Mouse (Mus musculus) T-helper 17 cell (primary cell): ENCODE results near the gene Lrp6.

Experiments
- in situ Hi-C, 2 experiments: fragments of 300-600 bp; cut with MboI, MseI; formaldehyde crosslinking; loops; 1 replicate in 1 of 2; 2 replicates in 1 of 2; pipeline ENCODE4 v1.15.1; 2025; ENCODE audit warnings: high pct_unique_total_duplicates in 2 of 2

Gene Lrp6

DNA sequence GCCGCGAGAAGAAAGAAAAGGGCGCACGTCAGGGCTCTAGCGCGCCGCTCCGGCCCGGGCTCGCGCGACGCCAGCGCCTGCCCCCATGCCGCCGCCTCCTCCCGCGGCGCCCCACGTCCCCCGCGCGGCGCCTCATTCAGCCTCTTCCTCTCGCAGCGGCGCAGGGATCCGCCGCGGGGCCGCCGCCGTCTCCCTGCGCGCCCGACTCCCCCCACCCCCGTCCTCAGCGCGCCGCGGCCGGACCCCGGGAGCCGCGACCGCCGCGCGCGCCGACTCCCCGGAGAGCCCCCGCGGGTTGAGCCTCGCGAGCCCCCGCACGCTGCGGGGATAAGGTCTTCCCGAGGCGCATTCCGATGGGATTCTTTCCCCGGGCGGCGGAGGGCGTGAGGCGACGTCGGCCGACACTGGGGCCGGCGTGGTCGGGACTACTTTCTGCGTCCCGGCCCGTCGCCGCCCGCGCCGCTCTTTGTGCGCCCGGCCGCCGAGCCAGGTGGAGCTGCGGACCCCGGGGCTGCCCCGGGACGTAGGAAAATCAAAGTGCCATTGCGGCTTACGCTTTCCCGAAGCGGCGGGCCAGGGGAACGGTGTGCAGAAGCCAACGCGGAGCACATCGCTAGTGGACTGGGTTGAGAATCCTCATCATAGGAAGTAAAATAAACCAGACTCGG lies at the start of gene Lrp6:
Gene Lrp6 (minus strand): TSS at position 148 of the 668 bp plus-strand sequence.
- in situ Hi-C loops, result no loop called here

- in situ Hi-C loops, result loop anchor here (5.0 to 25.0 kb wide), 4 partner anchors 183 to 910 kb away; no protein-coding TSS in a partner anchor
Measured at GRCm38 (mm10) chr6:134614723-134615648, 48.2 kb upstream of the Lrp6 start.

DNA sequence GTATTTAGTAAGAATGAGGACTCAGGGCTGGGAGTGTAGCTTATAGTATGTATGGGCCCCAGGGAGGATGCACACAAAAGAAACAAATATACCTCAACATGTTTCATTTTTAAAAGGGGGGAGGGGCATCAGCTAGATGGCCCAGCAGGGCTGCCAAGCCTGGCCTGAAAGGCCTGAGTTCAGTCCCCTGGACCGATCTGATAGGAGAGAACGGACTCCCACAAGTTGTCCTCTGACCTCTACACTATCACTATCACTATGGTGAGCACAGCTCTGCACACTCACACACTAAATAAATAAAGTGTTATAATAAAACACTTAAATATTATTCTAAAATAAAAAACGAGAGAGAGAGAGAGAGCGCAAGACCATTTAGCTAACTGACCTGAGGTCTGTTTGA lies 47.6 kb upstream of the Lrp6 start:
- in situ Hi-C loops, result loop anchor here (10.0 to 25.0 kb wide), 3 partner anchors 652 to 910 kb away; no protein-coding TSS in a partner anchor

DNA sequence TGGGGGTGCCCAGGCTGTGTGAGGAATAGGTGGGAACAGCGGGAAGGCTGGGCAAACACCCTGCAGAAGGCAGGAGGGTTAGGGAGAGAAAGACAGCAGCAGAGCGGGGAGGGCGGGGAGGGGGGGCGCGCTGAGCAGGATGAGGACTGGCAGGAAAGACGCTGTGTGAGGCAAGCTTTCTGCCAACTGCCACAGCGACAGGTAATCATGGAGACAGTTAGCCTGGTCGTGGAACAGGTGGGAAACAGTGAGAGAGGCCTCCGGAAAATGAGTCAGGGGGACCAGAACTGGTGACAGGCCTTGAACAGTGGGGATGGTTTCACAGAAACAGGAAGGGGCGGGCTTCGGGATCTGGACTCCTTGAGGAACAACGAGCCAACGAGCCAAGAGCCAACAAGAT lies 45.1 kb upstream of the Lrp6 start:
- in situ Hi-C loops, result loop anchor here (10.0 to 25.0 kb wide), 3 partner anchors 650 to 907 kb away; no protein-coding TSS in a partner anchor

DNA sequence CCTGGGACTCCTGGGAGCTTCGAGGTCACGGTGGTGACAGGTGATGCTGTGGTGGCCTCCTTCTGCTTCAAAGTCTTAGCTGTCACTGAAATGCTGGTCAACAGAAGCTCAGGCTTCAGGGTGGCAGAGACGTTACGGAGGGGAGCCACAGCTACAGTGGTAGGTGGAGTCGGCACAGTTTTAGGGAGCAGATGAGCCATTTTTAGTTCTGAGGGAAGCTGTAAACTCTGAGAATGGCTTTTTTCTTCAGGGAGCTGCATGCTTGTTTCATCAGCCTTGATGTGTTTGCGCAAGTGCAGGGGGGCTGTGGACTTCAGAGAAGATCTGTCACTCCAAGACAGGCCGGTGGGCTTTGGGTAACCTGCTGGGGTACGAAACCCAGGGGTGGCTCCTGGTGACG lies 43.6 kb upstream of the Lrp6 start:
- in situ Hi-C loops, result loop anchor here (10.0 to 25.0 kb wide), 3 partner anchors 648 to 906 kb away; no protein-coding TSS in a partner anchor

GRCm38 (mm10) chr6:134606949-134607746 lies 40.4 kb upstream of the Lrp6 start:
- in situ Hi-C loops, result loop anchor here (5.0 to 25.0 kb wide), 4 partner anchors 175 to 895 kb away; no protein-coding TSS in a partner anchor

GRCm38 (mm10) chr6:134606540-134606939 lies 39.8 kb upstream of the Lrp6 start:
- in situ Hi-C loops, result loop anchor here (5.0 to 25.0 kb wide), 4 partner anchors 174 to 894 kb away; no protein-coding TSS in a partner anchor

GRCm38 (mm10) chr6:134605196-134605595 lies 38.4 kb upstream of the Lrp6 start:
- in situ Hi-C loops, result loop anchor here (5.0 to 25.0 kb wide), 4 partner anchors 173 to 893 kb away; no protein-coding TSS in a partner anchor

DNA sequence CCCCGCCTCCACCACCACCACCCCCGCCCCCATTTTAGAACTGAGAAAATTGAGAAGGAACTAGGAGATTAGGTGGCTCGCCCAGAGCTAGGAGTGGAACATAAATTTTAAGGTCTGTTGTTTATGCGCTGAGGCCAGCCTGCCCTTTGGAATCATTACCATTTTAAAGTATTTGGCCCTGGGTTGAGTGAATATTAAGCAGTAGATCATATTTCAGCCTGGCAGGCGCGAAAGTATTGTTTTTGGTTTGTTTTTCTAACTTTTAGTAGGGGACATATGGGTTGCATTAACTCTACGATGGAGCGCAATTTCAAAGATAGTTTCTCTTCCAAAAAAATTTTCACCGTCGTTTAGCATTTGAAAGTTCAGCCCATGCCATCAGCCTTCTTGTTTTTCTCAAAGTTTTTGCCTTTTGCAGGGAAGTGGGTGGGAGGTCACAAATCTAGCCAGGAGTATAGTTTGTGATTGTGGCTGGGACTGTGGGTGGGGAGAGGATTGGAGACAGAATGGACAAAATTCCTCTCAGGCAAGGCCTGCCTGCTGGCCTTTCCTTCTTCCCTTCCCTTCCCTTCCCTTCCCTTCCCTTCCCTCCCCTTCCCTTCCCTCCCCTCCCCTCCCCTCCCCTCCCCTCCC lies 35.7 kb upstream of the Lrp6 start:
- in situ Hi-C loops, result loop anchor here (25.0 kb wide), 2 partner anchors 640 to 890 kb away; no protein-coding TSS in a partner anchor

DNA sequence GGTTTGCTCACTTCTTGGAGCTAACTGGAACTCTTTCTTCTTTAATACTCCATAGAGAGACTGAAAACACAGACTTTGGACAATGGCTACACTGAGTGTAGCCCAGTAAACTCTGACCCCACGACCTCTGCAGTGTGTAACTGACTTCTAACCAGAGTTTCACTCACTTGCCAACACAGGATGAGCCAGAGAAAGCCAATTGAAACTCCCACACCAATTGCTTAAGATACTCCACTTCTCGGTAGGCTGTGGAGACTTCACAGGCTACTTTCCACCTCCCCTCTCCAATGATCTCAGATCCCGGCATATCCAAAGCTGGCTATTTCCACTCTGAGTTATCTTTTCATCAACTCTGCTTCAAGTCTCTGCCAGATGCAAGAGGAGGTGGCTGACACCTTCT lies 35.0 kb upstream of the Lrp6 start:
- in situ Hi-C loops, result loop anchor here (25.0 kb wide), 2 partner anchors 639 to 889 kb away; no protein-coding TSS in a partner anchor

GRCm38 (mm10) chr6:134601130-134601529 lies 34.4 kb upstream of the Lrp6 start:
- in situ Hi-C loops, result loop anchor here (25.0 kb wide), 2 partner anchors 639 to 889 kb away; no protein-coding TSS in a partner anchor

DNA sequence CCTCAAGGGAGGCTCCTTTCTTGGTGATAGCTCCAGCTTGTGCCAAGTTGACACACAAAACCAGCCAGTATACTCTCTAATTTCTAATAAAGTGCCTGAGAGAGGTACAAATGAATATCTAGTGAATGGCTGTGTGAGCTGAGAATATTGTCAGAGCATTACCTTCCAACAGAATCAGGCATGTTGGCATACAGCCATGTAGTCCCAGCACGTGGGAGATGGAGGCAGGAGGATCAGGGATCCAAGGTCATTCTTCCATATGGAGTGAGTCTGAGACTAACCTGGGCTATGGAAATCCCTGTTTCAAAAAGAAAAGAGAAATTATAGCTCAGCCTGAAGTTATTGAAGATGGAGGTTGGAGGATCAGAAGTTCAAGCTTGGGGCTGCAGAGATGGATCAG lies 32.5 kb upstream of the Lrp6 start:
- in situ Hi-C loops, result loop anchor here in 1 of 2 experiments (25.0 kb wide), 1 partner anchor 1638 kb away; no protein-coding TSS in a partner anchor

DNA sequence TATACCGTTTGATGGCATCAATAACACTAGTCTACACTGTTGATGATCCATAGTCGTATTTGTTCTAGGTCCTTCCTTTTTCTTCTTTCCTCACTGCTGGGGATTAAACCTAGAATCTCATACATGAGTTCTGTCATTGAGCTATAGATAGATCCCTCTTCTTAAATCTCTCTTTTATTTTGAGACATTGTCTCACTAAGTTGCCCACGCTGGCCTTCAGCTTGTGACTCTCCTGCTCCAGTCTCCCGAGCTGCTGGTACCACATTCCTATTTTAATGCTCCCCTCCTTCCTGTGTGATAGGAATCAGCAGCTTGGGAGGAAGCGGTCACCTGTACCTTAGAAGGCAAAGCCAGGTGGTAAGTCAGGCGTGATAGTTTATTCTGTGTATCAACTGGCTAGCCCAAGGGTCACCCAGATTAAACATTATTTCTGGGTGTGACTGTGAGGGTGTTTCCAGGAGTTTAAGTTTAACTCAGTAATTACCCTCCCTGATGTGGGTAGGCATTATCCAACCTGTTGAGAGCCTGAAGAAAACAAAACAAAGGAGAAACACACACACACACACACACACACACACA lies 31.0 kb upstream of the Lrp6 start:
- in situ Hi-C loops, result loop anchor here in 1 of 2 experiments (25.0 kb wide), 1 partner anchor 1640 kb away; no protein-coding TSS in a partner anchor

- in situ Hi-C loops, result loop anchor here in 1 of 2 experiments (25.0 kb wide), 1 partner anchor 1642 kb away; no protein-coding TSS in a partner anchor
Measured at GRCm38 (mm10) chr6:134594569-134595442, 28.0 kb upstream of the Lrp6 start.

DNA sequence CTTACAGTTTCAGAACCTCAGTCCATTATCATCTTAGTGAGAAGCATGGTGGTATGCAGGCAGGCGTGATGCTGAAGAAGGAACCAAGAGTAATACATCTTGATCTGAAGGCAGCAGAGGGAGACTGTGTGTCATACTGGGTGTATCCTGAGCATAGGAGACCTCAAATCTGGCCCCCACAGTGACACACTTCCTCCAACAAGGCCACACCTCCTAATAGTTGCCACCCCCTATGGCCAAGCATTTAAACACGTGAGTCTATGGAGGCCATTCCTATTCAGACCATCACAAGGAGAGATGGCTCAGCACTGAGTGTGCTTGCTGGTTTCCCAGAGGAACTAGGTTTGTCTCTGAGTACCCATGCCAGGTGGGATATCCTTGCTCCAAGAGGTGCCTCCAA lies 24.8 kb upstream of the Lrp6 start:
- in situ Hi-C loops, result loop anchor here in 1 of 2 experiments (25.0 kb wide), 1 partner anchor 1646 kb away; no protein-coding TSS in a partner anchor

GRCm38 (mm10) chr6:134586241-134586640 lies 19.5 kb upstream of the Lrp6 start:
- in situ Hi-C loops, result loop anchor here in 1 of 2 experiments (25.0 kb wide), 1 partner anchor 1651 kb away; no protein-coding TSS in a partner anchor

GRCm38 (mm10) chr6:134584616-134585015 lies 17.9 kb upstream of the Lrp6 start:
- in situ Hi-C loops, result loop anchor here in 1 of 2 experiments (25.0 kb wide), 1 partner anchor 1653 kb away; no protein-coding TSS in a partner anchor

GRCm38 (mm10) chr6:134582110-134582509 lies 15.3 kb upstream of the Lrp6 start:
- in situ Hi-C loops, result loop anchor here in 1 of 2 experiments (25.0 kb wide), 1 partner anchor 1655 kb away; no protein-coding TSS in a partner anchor
